Mouse (Mus musculus) adrenal gland, postnatal 4 days (tissue): ENCODE measurements at regions not wholly inside any gene's neighbourhood (a gene's known extent, or its start where the extent isn't known, plus 50 kb on each side); places are given as distances from the start of the nearest gene placed in this dataset.

Experiments used
- DNase-seq, 2 experiments: peaks; one replicate each; pipeline ENCODE4 v3.0.0; 2021 to 2022; ENCODE audit warnings: low spot score in 2 of 2, mixed read lengths in 2 of 2

DNA sequence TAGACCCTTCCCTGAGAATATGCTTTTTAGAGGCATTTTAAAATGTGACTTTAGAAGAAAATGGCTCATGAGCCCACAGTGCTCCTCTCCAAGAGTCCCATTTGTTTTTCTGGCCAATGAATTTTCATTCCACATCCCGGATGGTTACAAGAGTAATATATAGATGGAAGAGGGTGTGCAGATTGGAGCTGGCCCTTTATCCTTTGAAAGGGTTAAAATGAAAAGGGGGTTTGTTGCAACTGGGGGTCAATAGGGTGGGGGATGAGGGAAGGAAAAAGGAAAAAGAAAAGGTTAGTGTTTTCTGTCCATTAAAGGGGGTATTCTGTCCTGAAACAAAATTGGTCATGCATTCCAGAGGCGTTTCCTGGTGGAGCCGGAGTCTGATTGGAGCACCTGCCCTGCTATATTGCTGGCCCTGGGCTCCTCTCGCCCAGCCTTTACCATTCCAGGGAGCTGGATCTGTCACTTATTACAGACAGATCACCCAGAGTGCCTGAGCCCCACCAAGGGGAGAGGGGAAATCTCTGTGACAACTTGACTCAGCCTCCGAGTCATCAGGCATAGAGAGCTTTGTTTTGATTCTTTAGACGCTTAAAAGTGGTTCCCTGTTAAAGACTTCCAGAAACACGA is 666.7 kb downstream of the Pkhd1 start:
- DNase-seq: no peak

DNA sequence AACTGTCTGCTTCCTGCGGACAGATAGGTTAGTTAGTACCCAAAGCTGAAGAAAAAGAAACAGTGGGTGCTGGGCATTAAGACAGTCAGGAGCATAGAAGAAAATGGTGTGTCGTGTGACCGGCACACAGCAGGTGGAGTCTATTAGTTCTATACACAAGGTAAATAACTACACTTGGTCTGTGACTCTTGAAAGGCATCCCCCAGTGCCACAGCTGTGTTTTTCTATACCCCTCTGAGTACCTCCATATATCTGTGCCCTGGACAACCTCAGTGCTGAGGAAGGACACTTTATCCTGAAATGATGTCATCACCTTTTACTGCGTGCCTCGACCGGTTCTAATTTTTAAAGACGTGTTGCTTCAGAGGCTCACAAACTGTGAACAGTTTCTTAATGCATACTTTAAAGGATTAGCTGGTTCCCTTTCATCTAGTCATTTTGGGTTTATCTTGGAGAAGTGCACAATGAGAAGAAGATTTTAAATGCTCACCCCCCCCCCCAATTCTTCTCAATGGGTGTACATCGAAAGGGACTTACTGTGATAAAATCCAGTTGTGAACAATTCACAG is 666.1 kb downstream of the Pkhd1 start:
- no peak for DNase-seq

DNA sequence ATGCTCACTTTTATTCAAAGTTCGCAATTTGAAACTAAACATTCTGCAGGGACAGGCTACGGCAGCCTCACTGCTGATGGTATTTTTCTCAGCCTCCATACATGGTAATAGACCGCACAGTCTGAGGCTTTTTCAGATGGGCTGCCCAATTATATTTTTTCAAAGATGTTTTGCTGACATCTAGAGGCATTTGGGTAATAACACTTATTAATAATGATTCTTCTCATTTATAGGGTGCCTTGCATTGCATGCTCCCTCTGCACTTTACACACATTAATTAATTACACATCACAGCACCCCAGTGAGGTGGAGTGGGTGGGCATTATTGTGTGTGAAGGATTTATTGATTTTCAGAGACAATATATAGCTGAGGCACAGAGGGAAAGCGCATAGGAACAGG is 644.5 kb downstream of the Pkhd1 start:
- no peak for DNase-seq

DNA sequence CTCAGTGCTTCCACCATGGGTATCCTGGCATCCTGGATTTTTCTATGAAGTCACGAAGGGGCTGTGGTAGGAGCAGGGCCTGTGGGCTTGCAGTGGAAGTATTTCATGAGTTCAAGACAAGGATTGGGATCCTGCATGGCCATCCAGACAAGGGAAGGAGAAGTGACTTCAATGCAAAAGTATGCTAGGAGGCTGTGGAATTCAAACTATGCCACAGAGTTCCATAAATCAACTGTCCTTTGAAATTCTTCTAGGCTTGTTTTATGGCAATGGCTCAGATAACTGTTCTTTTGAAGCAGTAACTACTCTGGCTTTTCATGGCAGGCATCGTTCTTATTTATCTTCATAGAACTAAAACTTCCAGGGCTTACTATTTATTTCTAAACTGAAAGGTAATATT is 643.9 kb downstream of the Pkhd1 start:
- DNase-seq: no peak

DNA sequence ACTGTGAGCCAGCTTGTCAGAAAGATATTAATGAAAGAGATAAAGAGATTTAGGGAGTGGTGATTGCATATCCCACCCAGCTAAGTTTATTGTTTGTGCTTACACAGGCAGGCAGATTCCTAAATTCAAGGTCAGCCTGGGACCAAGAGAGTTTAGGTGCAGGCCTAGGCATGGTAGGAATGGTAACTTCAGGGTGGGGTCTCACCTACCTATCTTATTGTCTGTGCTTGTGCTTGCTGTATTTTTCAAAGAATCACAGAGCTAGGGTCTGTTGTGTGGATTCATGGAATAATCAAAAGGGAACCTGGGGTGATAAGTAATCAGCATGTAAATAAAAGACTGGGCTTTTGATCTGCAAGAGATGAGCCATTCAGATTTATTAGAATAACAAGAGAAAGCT is 642.4 kb downstream of the Pkhd1 start:
- DNase-seq: no peak

DNA sequence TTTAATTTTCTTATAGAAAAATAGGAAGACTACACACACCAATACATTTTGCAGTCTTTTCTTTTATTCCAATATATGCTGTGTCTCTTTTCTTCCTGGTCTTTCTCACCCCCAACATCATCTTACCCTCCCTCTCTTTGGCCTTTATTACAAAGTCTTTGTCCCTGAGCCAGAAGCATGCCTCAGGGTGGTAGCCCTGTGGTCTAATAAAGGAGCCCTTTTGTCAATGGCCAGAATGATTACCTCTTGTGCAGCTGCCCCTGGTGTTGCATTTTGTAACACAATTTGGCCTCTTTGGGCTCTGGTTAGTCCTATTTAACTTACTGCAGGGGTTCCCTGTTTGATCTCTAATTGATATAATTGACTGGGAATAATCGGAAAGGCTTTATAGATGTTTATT is 636.7 kb downstream of the Pkhd1 start:
- DNase-seq: no peak

DNA sequence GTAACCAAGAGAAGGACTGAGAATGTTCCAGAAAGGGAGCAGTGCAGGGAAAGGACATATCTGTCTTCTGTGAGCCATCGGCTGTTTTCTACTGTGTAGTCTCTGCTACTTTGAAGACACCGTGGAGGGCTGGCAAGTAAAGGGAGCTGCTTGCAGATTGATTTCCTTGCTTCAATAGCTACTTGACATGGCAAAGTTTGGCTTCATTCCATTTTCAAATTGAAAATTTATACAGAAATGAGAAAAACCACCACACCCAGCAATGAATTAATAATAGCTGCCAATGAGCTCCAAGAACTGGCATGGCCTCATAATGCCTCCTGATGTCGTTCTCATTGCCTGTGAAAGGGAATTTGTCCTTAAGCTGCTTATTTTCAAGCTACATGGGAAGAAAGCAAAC is 635.1 kb downstream of the Pkhd1 start:
- DNase-seq: no peak

DNA sequence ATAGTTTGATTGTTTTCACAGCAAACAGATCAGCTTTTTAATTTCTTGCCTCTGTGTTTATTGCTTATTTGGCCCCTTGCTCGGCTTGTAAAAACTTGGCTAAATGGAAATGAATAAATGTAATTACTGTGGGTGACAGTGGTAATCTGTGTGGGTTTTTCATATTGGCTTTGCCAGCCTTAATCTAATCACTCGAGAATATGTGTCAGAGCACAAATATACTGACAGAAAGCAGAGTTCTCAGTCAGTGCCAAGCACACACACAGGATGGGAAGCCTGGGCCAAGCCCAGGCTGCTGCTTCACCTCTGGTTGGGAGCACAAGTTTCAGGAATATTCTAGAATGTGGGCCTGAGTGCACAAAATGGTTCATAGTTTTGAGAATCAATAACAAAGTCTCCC is 634.4 kb downstream of the Pkhd1 start:
- no peak for DNase-seq

DNA sequence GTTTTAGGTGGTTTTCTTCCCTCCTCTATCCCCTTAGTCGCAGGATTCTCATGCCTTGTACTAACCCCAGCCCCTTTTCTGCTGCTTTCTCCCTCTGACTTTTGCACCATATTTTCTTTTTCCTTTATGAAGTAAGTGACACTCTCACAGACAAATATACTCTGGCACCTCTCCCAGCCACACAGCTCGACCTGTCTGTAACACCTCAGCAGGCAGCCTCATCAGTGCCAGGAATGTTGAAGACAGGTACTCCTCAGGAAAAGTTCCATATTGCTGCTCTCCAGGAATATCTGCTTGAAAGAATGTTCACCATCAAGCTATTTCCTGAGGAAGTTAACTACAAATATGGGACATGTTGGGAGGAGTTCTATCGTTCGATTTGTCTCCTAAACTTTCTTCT is 627.9 kb downstream of the Pkhd1 start:
- no peak for DNase-seq
